Mouse (Mus musculus): ENCODE data around the gene Reps2.

The Reps2 gene

GRCm38 (mm10) chrX:162643091-162643788 is at the start of gene Reps2:
Reps2 (minus strand) TSS chrX:162643649.
- DNase-seq, result peak; percentile 81

GRCm38 (mm10) chrX:162691272-162691671 is 47.8 kb upstream of the Reps2 start:
- DNase-seq, result no peak

- DNase-seq, result no peak
These were observed 41.9 kb upstream of the Reps2 start for GRCm38 (mm10) chrX:162685394-162685793.

- no peak for DNase-seq
These were observed 36.1 kb upstream of the Reps2 start for GRCm38 (mm10) chrX:162679506-162679905.

GRCm38 (mm10) chrX:162678820-162679219 is 35.4 kb upstream of the Reps2 start:
- no peak for DNase-seq

- DNase-seq, result no peak
These were observed 22.7 kb upstream of the Reps2 start for GRCm38 (mm10) chrX:162666166-162666565.

- DNase-seq, result no peak
These were observed 16.7 kb upstream of the Reps2 start for GRCm38 (mm10) chrX:162660182-162660581.

- no peak for DNase-seq
These were observed 10.1 kb upstream of the Reps2 start for GRCm38 (mm10) chrX:162653518-162653917.

- DNase-seq, result no peak
These were observed 9.0 kb upstream of the Reps2 start for GRCm38 (mm10) chrX:162652445-162652844.

GRCm38 (mm10) chrX:162651125-162651524 is 7.7 kb upstream of the Reps2 start:
- no peak for DNase-seq

- DNase-seq, result no peak
These were observed 292 bp upstream of the Reps2 start for GRCm38 (mm10) chrX:162643789-162644092.

- DNase-seq, result no peak
These were observed 903 bp downstream of the Reps2 start for GRCm38 (mm10) chrX:162642402-162643090.

- DNase-seq, result no peak
These were observed 1.7 kb downstream of the Reps2 start for GRCm38 (mm10) chrX:162641764-162642163.

GRCm38 (mm10) chrX:162635159-162635558 is 8.3 kb downstream of the Reps2 start:
- no peak for DNase-seq

GRCm38 (mm10) chrX:162622091-162622437 is 21.4 kb downstream of the Reps2 start:
- no peak for DNase-seq

- DNase-seq, result peak; percentile 5
These were observed 22.0 kb downstream of the Reps2 start for GRCm38 (mm10) chrX:162621194-162622090.

GRCm38 (mm10) chrX:162619705-162620104 is 23.7 kb downstream of the Reps2 start:
- DNase-seq, result no peak

- DNase-seq, result no peak
These were observed 24.9 kb downstream of the Reps2 start for GRCm38 (mm10) chrX:162618547-162618946.

- DNase-seq, result no peak
These were observed 37.3 kb downstream of the Reps2 start for GRCm38 (mm10) chrX:162606113-162606512.

GRCm38 (mm10) chrX:162599666-162600065 is 43.8 kb downstream of the Reps2 start:
- DNase-seq, result no peak

- peak; percentile 1 for DNase-seq
These were observed 52.2 kb downstream of the Reps2 start for GRCm38 (mm10) chrX:162591005-162591801.

- DNase-seq, result peak; percentile 6
These were observed 53.2 kb downstream of the Reps2 start for GRCm38 (mm10) chrX:162590145-162590790.
